Mouse (Mus musculus) T-cell, adult 2 months (primary cell): Measurements from ENCODE around the gene Plcd4.
"Not testable (repeated sequence)": the region's sequence is repeated elsewhere in the genome, so short reads cannot be mapped to it uniquely, and the experiment has no call there.

Experiments used
- DNase-seq: peaks from one replicate; pipeline ENCODE4 v3.0.0; 2022; ENCODE audit warnings: low spot score

Plcd4 gene

GRCm38 (mm10) chr1:74542451-74542961, at the start of gene Plcd4:
Gene Plcd4 (plus strand): TSS chr1:74542888.
- DNase-seq, result no peak

DNA sequence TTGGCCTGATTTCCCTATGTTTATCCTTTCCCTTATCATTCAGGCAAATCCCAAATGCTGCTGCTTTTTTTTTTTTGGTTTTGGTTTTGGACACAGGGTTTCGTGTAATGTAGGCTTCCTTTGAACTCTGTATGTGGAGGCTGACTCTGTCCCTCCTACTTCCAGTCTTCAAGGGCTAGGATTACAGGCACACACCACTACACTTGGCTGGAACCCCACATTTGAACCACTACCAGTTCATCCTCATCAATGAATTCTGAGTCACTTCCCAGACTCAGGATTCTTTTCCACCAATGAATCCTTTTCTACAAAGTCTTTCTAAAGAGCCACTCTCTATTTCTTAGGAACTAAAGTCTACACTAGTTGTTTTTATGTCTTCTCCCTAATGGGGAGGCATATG, 41.6 kb upstream of the Plcd4 start:
- no peak for DNase-seq

- DNase-seq, result no peak
These were observed 37.3 kb upstream of the Plcd4 start for GRCm38 (mm10) chr1:74505393-74505720.

- DNase-seq, result peak; percentile 100
These were observed 36.8 kb upstream of the Plcd4 start, which contains the start of gene Cnot9 for GRCm38 (mm10) chr1:74505721-74506464. Gene Cnot9 (plus strand): TSS chr1:74506058.

GRCm38 (mm10) chr1:74506471-74506881, 36.2 kb upstream of the Plcd4 start:
- DNase-seq, result no peak

- no peak for DNase-seq
These were observed 34.9 kb upstream of the Plcd4 start for GRCm38 (mm10) chr1:74507780-74508179.

DNA sequence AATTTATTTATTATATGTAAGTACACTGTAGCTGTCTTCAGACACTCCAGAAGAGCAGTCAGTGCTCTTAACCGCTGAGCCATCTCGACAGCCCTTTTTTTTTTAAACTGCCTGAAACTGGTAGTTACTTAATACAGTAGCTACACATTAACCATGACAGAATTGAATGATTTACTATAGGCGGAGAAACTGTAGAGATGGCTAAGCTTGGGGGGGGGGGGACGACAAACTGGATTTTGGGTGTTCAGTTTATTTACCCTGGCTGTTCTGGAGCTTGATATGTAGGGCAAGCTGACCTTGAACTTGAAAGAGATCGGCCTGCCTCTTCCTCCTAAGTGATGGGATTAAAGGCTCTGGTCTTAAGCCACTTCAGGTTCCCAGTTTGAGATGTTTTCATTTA, 31.4 kb upstream of the Plcd4 start:
- no peak for DNase-seq

DNA sequence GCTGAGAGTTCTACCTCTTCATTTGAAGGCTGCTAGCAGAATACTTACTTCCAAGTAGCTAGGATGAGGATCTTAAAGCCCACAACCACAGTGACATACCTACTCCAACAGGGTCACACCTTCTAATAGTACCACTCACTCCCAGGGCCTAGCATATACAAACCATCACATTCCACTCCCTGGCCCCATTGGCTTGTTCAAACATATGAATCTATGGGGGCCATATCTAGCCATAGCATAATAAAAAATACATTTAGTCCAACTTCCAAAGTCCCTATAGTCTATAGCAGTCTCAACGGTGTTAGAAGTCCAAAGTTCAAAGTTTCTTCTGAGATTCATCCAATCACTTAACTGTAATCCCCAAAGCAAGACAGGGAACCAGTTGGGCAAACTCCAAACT, 29.7 kb upstream of the Plcd4 start:
- DNase-seq, result not testable (repeated sequence)

- no peak for DNase-seq
These were observed 22.8 kb upstream of the Plcd4 start for GRCm38 (mm10) chr1:74519875-74520274.

- DNase-seq, result no peak
These were observed 17.9 kb upstream of the Plcd4 start for GRCm38 (mm10) chr1:74524746-74525145.

GRCm38 (mm10) chr1:74528589-74528988, 14.1 kb upstream of the Plcd4 start:
- DNase-seq, result no peak

GRCm38 (mm10) chr1:74538650-74539049, 4.0 kb upstream of the Plcd4 start:
- DNase-seq, result no peak

DNA sequence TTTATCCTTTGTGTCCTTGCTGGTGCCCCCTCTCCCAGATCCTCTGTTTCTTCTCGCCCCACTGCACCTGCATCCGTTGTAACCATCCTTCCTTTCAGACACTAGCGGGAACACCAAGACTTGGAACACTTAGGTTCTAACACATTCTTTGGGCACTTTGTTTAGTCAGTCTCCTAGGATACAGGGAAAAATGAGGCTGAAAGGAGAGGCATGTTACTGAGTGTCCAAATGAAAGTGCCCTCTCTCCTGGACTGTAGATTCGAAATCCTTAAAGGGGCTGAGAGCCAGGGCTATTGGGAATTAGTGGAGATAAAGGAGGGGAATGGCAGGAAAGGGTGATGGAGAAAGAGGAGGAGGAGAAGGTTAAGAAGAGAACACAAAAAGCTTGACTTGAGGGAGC, 1.5 kb downstream of the Plcd4 start, which contains the start of gene Usp37:
TSS of gene Usp37 (minus strand) at position 101 of the 400 bp plus-strand sequence.
- DNase-seq, result no peak

DNA sequence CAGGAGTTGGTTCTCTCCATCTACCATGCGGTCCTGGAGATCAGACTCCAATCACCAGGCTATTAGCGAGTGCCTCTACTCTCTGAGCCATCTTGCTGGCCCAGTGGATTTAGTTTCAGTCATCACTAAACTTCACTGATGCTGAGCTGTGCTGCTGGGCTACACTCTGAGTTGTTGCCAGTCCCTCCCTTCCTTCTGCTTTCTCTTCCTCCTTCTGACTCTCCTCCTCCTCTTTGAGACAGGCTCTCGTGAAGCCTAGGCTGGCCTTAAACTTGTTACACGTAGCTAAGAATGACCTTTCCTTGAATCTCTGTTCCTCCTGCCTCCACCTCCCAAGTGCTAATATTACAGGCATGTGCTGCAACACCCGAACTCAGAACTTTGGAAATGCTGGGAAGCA, 16.4 kb downstream of the Plcd4 start:
- DNase-seq, result no peak

DNA sequence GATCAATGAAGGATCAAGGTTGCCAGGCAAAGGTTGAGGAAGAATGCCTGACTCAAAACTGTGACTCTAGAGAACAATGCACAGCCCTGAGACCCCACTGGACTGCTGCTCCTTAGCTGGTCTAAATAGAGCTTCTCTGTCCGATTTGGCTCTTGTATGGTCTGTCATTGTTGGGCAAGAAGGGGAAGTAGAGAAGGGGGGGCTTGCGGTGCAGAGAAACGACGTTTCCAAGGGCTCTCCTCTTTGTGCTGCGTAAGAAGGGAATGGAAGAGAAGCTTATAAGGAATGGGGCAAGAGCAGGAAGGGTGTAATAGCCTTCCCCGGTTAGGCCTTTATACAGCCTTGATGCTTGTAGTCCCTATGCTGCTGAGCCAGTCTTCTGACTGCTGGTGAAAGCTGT, 23.1 kb downstream of the Plcd4 start:
- DNase-seq, result no peak

- no peak for DNase-seq
These were observed 27.3 kb downstream of the Plcd4 start for GRCm38 (mm10) chr1:74569739-74570719.

DNA sequence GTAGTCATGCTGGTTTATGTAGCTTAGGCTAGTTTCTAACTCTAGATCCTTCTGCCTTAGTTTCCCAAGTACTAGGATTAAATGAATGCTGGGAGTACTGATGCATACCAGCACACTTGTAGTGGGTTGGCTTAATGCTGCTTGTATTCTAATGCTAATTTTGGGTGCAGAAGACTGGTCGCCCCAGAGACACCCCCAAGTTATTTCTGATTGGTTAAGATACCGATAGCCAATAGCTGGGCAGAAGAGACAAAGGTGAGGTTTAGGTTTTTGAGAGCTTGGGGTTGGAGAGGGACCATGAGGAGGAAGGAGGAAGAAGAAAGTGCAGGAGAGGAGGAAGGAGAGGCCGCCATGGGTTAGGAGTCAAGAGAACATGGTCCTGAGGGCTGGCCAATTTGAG, 39.9 kb downstream of the Plcd4 start:
- no peak for DNase-seq

GRCm38 (mm10) chr1:74584616-74585398, 42.1 kb downstream of the Plcd4 start:
- no peak for DNase-seq

GRCm38 (mm10) chr1:74587233-74587772, 44.6 kb downstream of the Plcd4 start:
- DNase-seq, result no peak

DNA sequence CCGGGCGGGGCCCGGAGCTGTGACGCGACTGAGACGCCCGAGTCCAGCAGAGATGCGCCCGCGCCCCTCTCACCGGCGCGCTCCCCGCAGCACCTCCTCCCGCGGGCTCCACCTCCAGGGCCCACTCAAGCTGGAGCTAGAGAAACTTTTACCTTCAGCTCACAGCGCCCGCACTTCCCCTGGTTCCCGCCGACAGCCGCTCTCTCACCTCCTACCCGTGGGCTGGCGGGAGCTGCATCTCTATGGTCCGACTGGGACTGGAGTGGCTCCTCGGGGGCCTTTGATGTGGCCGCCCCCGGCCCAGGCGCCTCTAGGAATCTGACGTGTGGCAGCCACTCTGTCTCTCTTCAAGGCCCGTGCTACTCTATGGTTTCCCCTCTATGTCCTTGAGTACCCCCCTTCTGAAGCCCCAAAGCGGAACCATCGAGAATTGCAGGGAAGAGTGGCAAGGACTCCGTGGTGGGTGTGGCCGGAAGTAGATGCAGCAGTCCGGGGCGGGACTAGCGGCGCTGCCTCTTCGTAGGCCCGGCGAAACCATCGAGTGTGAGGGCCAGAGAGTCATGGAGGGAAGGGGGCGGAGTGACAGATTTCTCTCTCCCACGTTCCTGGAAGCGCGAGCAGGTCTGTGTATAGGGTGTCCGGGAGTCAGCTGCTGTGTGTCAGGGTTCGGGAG, 45.2 kb downstream of the Plcd4 start, which contains the start of the genes Zfp142 and Bcs1l:
TSS of gene Zfp142 (minus strand) at position 474 of the 673 bp plus-strand sequence.
TSS of gene Bcs1l (plus strand) at position 517 of the 673 bp plus-strand sequence.
- DNase-seq, result peak; percentile 98

- no peak for DNase-seq
These were observed 51.7 kb downstream of the Plcd4 start for GRCm38 (mm10) chr1:74594434-74594833.
